Mouse (Mus musculus) testis, adult 2 months (tissue): ENCODE measurements around the gene Pde4a. TPM values are rescaled to one million over a fixed set of nuclear protein-coding genes. Genes with fewer than 3 reads are reported as not detected.
A peak's percentile ranks its signal among the peaks of the same experiment; 100 is the strongest.

Source experiments
- H3K27ac ChIP-seq: fragments of 200-500 bp; 2 replicates; pipeline ENCODE4 v1.5.1; 2012; ENCODE audit warnings: low read depth, low read length; ENCODE audit not compliant: control insufficient read depth, insufficient read depth
- H3K27me3 ChIP-seq: fragments of 200-500 bp; 2 replicates; pipeline ENCODE4 v1.6.1; 2012; ENCODE audit warnings: mild to moderate bottlenecking, low read length, moderate library complexity; ENCODE audit not compliant: control insufficient read depth, insufficient read depth
- H3K36me3 ChIP-seq: fragments of 200-500 bp; 2 replicates; pipeline ENCODE4 v1.6.1; 2012; ENCODE audit warnings: mild to moderate bottlenecking, low read length; ENCODE audit not compliant: control insufficient read depth, insufficient read depth
- H3K4me1 ChIP-seq: fragments of 200-500 bp; 2 replicates; pipeline ENCODE4 v1.6.1; 2012; ENCODE audit warnings: low read length; ENCODE audit not compliant: control insufficient read depth, insufficient read depth
- H3K4me3 ChIP-seq: fragments of 200-500 bp; 2 replicates; pipeline ENCODE4 v1.5.1; 2012; ENCODE audit warnings: low read depth, mild to moderate bottlenecking, low read length, moderate library complexity, mixed read lengths; ENCODE audit not compliant: control insufficient read depth
- CTCF ChIP-seq: fragments of 200-500 bp; IDR thresholded peaks from 2 replicates; pipeline ENCODE4 v1.5.1; 2012; ENCODE audit warnings: low read depth, mild to moderate bottlenecking, inconsistent platforms, low read length, moderate library complexity; ENCODE audit not compliant: control insufficient read depth, insufficient read depth, insufficient replicate concordance
- POLR2A ChIP-seq: fragments of 200-500 bp; IDR thresholded peaks from 2 replicates; pipeline ENCODE4 v1.6.1; 2012; ENCODE audit warnings: low read depth, mild to moderate bottlenecking, inconsistent platforms, low read length, moderate library complexity; ENCODE audit not compliant: control insufficient read depth
- polyA plus RNA-seq: library from polyadenylated mRNA; depleted of rRNA; stranded (reverse); fragments of >200 nt; gene quantifications from 2 replicates; pipeline ENCODE4 v1.2.3, GENCODE M21; 2012

Gene Pde4a
- polyA plus RNA-seq, 1 experiment, result 82.0 TPM

GRCm38 (mm10) chr9:21223906-21224305 lies 58.4 kb downstream of the Pde4a start:
- Histone ChIP-seq H3K4me1 (peaks cover 4% of the 10 kb centered on the region), H3K4me3 (no peak overlapping the region), H3K27me3 (no peaks in the 10 kb centered on the region), H3K27ac (no peak overlapping the region), H3K36me3 (no peaks in the 10 kb centered on the region)
- TF ChIP-seq POLR2A, result no peak
- no peak for TF ChIP-seq CTCF

GRCm38 (mm10) chr9:21224576-21225414 lies 59.3 kb downstream of the Pde4a start:
- no peaks in the 10 kb centered on the region for H3K36me3 ChIP-seq
- TF ChIP-seq POLR2A (no peak), CTCF (no peak)
- H3K4me3 ChIP-seq, result peak overlapping the region; percentile 17; the same call in 1 of the 2 replicates
- H3K27me3 ChIP-seq, result no peaks in the 10 kb centered on the region
- peaks cover 4% of the 10 kb centered on the region for H3K4me1 ChIP-seq
- no peak overlapping the region for H3K27ac ChIP-seq

- Histone ChIP-seq H3K36me3 (no peaks in the 10 kb centered on the region), H3K4me3 (no peak overlapping the region), H3K27ac (no peak overlapping the region), H3K4me1 (peaks cover 4% of the 10 kb centered on the region), H3K27me3 (no peaks in the 10 kb centered on the region)
- TF ChIP-seq POLR2A (no peak), CTCF (no peak)
These were observed 59.9 kb downstream of the Pde4a start for GRCm38 (mm10) chr9:21225415-21225758.

- H3K4me1 ChIP-seq, result peaks cover 3% of the 10 kb centered on the region; the same call in 1 of the 2 replicates
- H3K4me3 ChIP-seq, result peak overlapping the region; percentile 1; the same call in 1 of the 2 replicates
- no peak overlapping the region for H3K27ac ChIP-seq
- H3K27me3 ChIP-seq, result no peaks in the 10 kb centered on the region
- H3K36me3 ChIP-seq, result no peaks in the 10 kb centered on the region
- TF ChIP-seq CTCF (no peak), POLR2A (no peak; the same call in 1 of the 2 replicates)
These were observed 61.8 kb downstream of the Pde4a start for GRCm38 (mm10) chr9:21227342-21227741.

- Histone ChIP-seq H3K4me1 (peaks cover 6% of the 10 kb centered on the region), H3K27ac (no peak overlapping the region), H3K36me3 (no peaks in the 10 kb centered on the region), H3K4me3 (peak overlapping the region; percentile 53), H3K27me3 (no peaks in the 10 kb centered on the region)
- no peak for TF ChIP-seq POLR2A
These were observed 66.0 kb downstream of the Pde4a start for GRCm38 (mm10) chr9:21231551-21231950.

- Histone ChIP-seq H3K4me1 (peaks cover 14% of the 10 kb centered on the region), H3K27ac (no peak overlapping the region), H3K27me3 (no peaks in the 10 kb centered on the region), H3K4me3 (peak overlapping the region; percentile 60), H3K36me3 (no peaks in the 10 kb centered on the region)
- no peak for TF ChIP-seq CTCF
- no peak for TF ChIP-seq POLR2A
These were observed 67.4 kb downstream of the Pde4a start for GRCm38 (mm10) chr9:21232867-21233266.

GRCm38 (mm10) chr9:21233366-21233765 lies 67.9 kb downstream of the Pde4a start:
- Histone ChIP-seq H3K4me1 (peaks cover 18% of the 10 kb centered on the region), H3K27ac (no peak overlapping the region), H3K27me3 (no peaks in the 10 kb centered on the region), H3K4me3 (peak overlapping the region; percentile 60), H3K36me3 (no peaks in the 10 kb centered on the region)
- TF ChIP-seq CTCF, result no peak
- TF ChIP-seq POLR2A, result no peak; the same call in 1 of the 2 replicates
